Mouse (Mus musculus) heart, adult 2 months (tissue): ENCODE data around the gene Cnbd2.

ENCODE experiments used
- CTCF ChIP-seq: fragments of 200-600 bp; IDR thresholded peaks from 2 replicates; pipeline ENCODE4 v1.8.1; 2022; ENCODE audit warnings: antibody characterized with exemption, mild to moderate bottlenecking, moderate library complexity
- EP300 ChIP-seq: fragments of 200-500 bp; IDR thresholded peaks from 2 replicates; pipeline ENCODE4 v1.6.1; 2011; ENCODE audit warnings: low read depth, low read length, control low read depth; ENCODE audit not compliant: insufficient read depth
- POLR2A ChIP-seq: fragments of 200-500 bp; IDR thresholded peaks from 2 replicates; pipeline ENCODE4 v1.6.1; 2011; ENCODE audit warnings: mild to moderate bottlenecking, low read depth, low read length, control low read depth; ENCODE audit not compliant: insufficient read depth

- TF ChIP-seq CTCF (no peak), EP300 (no peak), POLR2A (no peak)
Measured at GRCm38 (mm10) chr2:156397988-156398387, 85.9 kb downstream of the Cnbd2 start.
